Mouse (Mus musculus) embryonic facial prominence, embryonic 12.5 days (tissue): ENCODE results near the gene Tmf1. TPM values are rescaled to one million over a fixed set of nuclear protein-coding genes. Genes with fewer than 3 reads are reported as not detected.

Experiments used
- ATAC-seq: fragments of 200-750 bp; cut with Nextera tagmentation; 2 replicates; pipeline ENCODE4 v1.8.0; 2017; ENCODE audit not compliant: insufficient number of reproducible peaks, insufficient read depth, low FRiP score, low TSS enrichment
- H3K27ac ChIP-seq: fragments of 300-500 bp; sonication (generic); 2 replicates; pipeline ENCODE4 v1.5.1; 2016; ENCODE audit warnings: mild to moderate bottlenecking
- H3K27me3 ChIP-seq: fragments of 300-500 bp; sonication (generic); 2 replicates; pipeline ENCODE4 v1.6.1; 2016; ENCODE audit warnings: mild to moderate bottlenecking, moderate library complexity
- H3K36me3 ChIP-seq: fragments of 300-500 bp; sonication (generic); 2 replicates; pipeline ENCODE4 v1.6.1; 2016; ENCODE audit warnings: mild to moderate bottlenecking
- H3K4me1 ChIP-seq: fragments of 300-500 bp; sonication (generic); 2 replicates; pipeline ENCODE4 v1.6.1; 2016
- H3K4me2 ChIP-seq: fragments of 300-500 bp; sonication (generic); replicated peaks from 2 replicates; pipeline ENCODE4 v1.6.1; 2016; ENCODE audit warnings: mild to moderate bottlenecking, moderate library complexity
- H3K4me3 ChIP-seq: fragments of 300-500 bp; sonication (generic); 2 replicates; pipeline ENCODE4 v1.5.1; 2016; ENCODE audit warnings: mild to moderate bottlenecking
- H3K9ac ChIP-seq: fragments of 300-500 bp; sonication (generic); 2 replicates; pipeline ENCODE4 v1.6.1; 2016; ENCODE audit warnings: mild to moderate bottlenecking, moderate library complexity
- H3K9me3 ChIP-seq: fragments of 300-500 bp; sonication (generic); 2 replicates; pipeline ENCODE4 v1.6.1; 2016; ENCODE audit warnings: mild to moderate bottlenecking, moderate library complexity
- WGBS: fragments of 180-500 bp; shearing (Covaris S2); methylation state at CpG from one replicate; pipeline ENCODE4 v1.1.7; 2016; 5-methylcytosine and 5-hydroxymethylcytosine counted together
- polyA plus RNA-seq: library from polyadenylated mRNA; unstranded; fragments of >200 nt; fragmentation: Nextera tagmentation; extraction: Ambion mirVana; gene quantifications from 2 replicates; pipeline ENCODE4 v1.2.1, GENCODE M21; 2016

Tmf1 gene
- polyA plus RNA-seq, 1 experiment from 2014 or later: 35.7 TPM

DNA sequence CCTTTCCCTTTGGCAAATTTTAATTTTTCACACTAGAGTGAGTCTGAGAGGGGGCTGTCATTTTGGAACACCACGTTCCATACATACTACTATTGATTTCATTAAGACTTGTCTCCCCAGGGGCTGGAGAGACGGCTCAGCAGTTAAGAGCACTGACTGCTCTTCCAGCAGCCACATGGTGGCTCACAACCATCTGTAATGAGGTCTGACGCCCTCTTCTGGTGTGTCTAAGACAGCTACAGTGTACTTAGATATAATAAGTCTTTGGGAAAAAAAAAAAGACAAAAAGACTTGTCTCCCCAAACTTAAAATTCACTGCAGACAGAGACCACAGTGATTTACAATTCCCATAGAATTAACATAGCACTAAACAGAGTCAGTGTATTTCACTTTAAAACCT lies 21.5 kb upstream of the Tmf1 start:
- WGBS: 44% methylated on average over 3 of the region's 3 CpGs
- H3K9me3 ChIP-seq: no peaks in the 10 kb centered on the region
- ATAC-seq: no peak
- peaks cover 12% of the 10 kb centered on the region; the same call in 1 of the 2 replicates for H3K4me1 ChIP-seq
- no peak overlapping the region for H3K27ac ChIP-seq
- no peak overlapping the region for H3K9ac ChIP-seq
- no peak overlapping the region for H3K4me3 ChIP-seq
- H3K27me3 ChIP-seq: no peaks in the 10 kb centered on the region
- no peak overlapping the region for H3K4me2 ChIP-seq
- H3K36me3 ChIP-seq: peaks cover 25% of the 10 kb centered on the region

DNA sequence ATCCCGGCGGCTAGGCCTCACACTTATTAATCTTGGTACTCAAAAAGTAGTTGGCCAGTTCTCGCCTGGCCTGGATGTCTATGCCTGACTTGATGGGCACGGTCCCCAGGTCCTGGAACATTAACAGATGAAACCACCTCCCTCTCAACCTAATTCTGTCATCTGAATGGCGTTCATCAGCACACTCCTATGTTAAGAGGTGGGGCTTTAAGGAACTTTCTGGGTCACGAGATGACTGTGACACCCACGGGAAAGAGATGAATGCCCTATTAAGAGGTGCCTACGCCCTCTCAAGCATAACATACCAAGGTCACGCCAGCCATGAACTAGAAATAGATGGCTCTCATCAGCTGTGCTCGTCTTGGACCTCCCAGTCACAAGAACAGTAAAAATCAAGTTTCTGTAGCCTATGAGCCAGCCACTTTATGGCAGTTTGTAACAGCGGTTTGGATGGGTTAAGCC lies 476 bp upstream of the Tmf1 start:
- Histone ChIP-seq H3K4me1 (peaks cover 10% of the 10 kb centered on the region; the same call in 1 of the 2 replicates), H3K4me2 (peak overlapping the region; percentile 60), H3K27me3 (no peaks in the 10 kb centered on the region), H3K9ac (peak overlapping the region; percentile 94), H3K9me3 (no peaks in the 10 kb centered on the region), H3K36me3 (peaks cover 26% of the 10 kb centered on the region), H3K27ac (peak overlapping the region; percentile 88), H3K4me3 (peak overlapping the region; percentile 97)
- no peak; the same call in 1 of the 2 replicates for ATAC-seq
- WGBS: 12% methylated on average over 11 of the region's 11 CpGs

DNA sequence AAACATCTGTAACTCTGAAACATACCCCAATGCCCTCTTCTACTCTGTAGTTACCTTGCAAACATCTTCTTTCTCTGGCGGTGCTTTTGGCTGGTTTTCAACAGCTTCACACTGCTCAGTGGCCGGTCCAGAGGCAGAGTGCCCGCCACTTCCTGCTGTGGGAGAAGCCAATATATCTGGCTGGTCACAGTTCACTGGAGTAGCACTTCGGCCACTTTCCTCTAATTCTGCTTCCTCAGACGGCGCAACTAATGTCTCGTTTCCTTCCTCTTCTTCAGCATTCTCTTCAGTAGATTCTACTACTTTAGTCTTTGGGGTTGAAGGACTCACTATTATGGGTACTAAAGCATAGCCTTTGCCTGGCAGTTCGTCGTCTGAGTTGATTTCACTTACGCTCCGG lies 3.2 kb downstream of the Tmf1 start:
- Histone ChIP-seq H3K27me3 (no peaks in the 10 kb centered on the region), H3K4me3 (no peak overlapping the region), H3K9ac (no peak overlapping the region), H3K27ac (no peak overlapping the region), H3K36me3 (peaks cover 37% of the 10 kb centered on the region), H3K4me2 (no peak overlapping the region), H3K4me1 (peaks cover 10% of the 10 kb centered on the region; the same call in 1 of the 2 replicates), H3K9me3 (no peaks in the 10 kb centered on the region)
- no peak for ATAC-seq
- WGBS: 76% methylated on average over 11 of the region's 11 CpGs

DNA sequence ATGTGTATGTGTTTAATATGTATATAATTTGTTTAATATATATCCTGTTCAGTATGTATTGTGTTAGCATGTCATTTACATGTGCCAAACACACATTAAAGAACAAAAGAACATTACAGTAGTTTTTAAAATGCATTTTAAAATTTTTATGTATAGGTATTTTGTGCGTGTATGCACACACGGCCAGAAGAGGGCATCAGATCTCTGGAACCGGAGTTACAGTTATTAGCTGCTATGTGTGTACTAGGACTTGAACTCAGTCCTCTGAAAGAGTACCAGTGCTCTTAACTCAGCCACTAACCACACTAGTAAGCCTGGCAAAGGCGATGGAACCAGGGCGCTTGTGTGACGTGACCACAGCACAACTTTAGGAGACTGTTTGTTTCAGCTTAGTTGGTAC lies 28.8 kb downstream of the Tmf1 start:
- ATAC-seq: no peak
- peaks cover 18% of the 10 kb centered on the region for H3K4me1 ChIP-seq
- 85% methylated on average over 6 of the region's 6 CpGs for WGBS

DNA sequence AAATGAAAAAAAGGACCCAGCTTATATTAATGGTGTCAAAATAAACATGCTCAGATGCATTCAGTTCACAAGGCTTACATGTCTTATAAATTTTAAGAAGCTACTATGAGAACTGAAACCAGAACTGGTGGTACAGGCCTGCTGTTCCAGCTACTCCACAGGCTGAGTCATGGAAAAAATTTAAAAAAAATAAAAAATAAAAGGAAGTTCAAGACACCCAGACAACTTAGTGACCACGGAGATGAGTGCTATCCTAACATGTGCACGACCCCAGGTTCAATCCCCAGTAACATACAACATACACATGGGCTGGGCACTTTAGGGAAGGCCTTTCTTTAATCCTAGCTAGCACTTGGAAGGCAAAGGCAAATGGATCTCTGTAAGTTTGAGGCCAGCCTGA lies 29.2 kb downstream of the Tmf1 start:
- Histone ChIP-seq H3K36me3 (0 out of 2 replicates have a peak, but pooled peaks cover 3% of the 10 kb centered on the region), H3K9me3 (no peaks in the 10 kb centered on the region), H3K27ac (no peak overlapping the region), H3K27me3 (no peaks in the 10 kb centered on the region), H3K4me1 (peaks cover 18% of the 10 kb centered on the region), H3K4me3 (no peak overlapping the region), H3K4me2 (no peak overlapping the region), H3K9ac (no peak overlapping the region)
- WGBS: 77% methylated on average over 2 of the region's 2 CpGs
- ATAC-seq: no peak

More for the DNA sequence above, 28.8 kb downstream of the Tmf1 start:
- H3K27me3 ChIP-seq: no peaks in the 10 kb centered on the region
- no peak overlapping the region for H3K27ac ChIP-seq
- H3K4me2 ChIP-seq: no peak overlapping the region
- 0 out of 2 replicates have a peak, but pooled peaks cover 3% of the 10 kb centered on the region for H3K36me3 ChIP-seq
- H3K9ac ChIP-seq: no peak overlapping the region
- no peaks in the 10 kb centered on the region for H3K9me3 ChIP-seq
- no peak overlapping the region for H3K4me3 ChIP-seq

DNA sequence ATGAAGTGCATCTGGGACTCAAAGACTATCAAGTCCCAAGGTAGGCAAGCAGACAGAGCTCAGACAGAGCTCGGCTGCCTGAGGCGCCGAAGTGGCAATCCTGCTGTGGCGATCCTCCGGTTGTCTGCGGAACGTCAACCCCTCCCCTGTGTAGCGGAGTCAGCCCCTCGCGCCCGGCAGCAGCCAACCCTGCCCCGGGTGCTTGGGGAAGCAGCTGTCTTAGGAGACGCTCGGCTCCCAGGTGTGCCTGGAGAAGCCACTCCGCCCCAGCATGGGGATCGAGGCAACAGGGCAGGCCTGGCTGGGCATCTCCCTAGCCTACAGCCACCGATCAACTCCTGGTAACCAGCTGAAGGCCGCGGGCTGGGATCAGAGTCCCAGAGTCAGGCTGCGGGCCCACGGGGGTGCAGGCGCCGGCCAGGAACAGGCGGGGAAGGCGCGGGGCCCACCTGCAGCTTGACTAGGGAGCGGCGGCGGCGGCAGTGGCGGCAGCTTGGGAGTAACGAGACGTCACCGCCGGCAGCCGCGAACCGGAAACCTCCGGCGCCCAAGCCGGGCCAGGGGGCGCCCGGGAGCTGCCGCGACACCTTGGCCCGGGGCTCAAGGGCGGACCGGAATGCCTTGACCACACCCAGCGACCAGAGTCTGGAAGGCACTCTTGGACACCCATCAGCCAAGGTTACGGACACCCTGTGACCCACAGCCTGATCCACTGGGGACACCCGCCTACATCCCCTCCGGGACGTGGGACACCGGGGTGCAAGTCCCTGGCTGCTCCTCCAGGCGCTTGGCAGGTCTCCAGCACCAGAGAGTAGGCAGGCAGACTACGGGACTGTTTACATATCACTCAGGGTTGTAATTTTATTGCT lies 30.3 kb downstream of the Tmf1 start, which contains the start of gene Eogt:
Gene Eogt, minus strand, starts transcription at position 800 of the 869 bp plus-strand sequence.
- Histone ChIP-seq H3K4me2 (peak within 1 kb of the TSS; percentile 87), H3K36me3 (0 out of 2 replicates have a peak, but pooled peaks cover 2% of the 10 kb centered on the region)
- WGBS: under 1% methylated on average over 55 of the region's 56 CpGs

DNA sequence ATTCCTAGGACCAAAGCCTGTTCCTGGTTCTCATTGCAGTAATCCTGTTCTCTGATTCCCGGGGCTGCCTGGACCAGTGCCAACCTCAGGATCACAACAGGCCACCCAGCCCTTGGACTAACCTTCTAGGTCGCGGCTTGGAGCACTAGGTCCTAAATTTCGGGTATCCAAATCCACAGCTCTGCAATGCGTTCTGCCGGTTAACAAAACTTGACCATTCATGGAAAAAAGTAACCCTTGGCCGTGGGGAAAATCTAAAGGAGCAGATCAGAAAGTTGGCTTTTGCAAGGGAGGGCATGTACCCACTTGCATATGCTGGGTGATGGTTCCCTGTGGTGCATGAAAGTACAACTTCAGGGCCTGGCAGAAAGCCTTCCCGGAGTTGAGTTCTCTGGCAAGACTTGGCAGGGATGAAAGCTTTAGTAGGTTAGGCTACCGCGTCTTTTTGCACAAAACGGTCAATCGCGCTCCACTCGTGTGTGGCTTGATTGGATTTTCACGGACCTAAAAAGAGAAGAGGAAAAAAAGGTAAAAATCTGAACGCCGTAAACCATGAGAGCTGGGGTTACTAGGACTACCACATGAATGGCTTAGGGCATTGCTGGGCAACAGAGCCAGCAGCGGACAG lies 31.1 kb downstream of the Tmf1 start:
- Histone ChIP-seq H3K27me3 (no peaks in the 10 kb centered on the region), H3K27ac (peak overlapping the region; percentile 14; the same call in 1 of the 2 replicates), H3K4me2 (peak overlapping the region; percentile 87), H3K36me3 (no peaks in the 10 kb centered on the region), H3K4me3 (peak overlapping the region; percentile 56), H3K4me1 (peaks cover 18% of the 10 kb centered on the region), H3K9ac (peak overlapping the region; percentile 64; the same call in 1 of the 2 replicates), H3K9me3 (no peaks in the 10 kb centered on the region)
- no peak for ATAC-seq
- WGBS: 14% methylated on average over 18 of the region's 18 CpGs

More for the DNA sequence above, 30.3 kb downstream of the Tmf1 start, which contains the start of gene Eogt:
- Histone ChIP-seq H3K27me3 (no peaks in the 10 kb centered on the region), H3K4me3 (peak within 1 kb of the TSS; percentile 56), H3K9me3 (no peaks in the 10 kb centered on the region), H3K4me1 (peaks cover 18% of the 10 kb centered on the region), H3K9ac (peak within 1 kb of the TSS; percentile 64), H3K27ac (peak within 1 kb of the TSS; percentile 14; the same call in 1 of the 2 replicates)
- ATAC-seq: peak; percentile 58; the same call in 1 of the 2 replicates

DNA sequence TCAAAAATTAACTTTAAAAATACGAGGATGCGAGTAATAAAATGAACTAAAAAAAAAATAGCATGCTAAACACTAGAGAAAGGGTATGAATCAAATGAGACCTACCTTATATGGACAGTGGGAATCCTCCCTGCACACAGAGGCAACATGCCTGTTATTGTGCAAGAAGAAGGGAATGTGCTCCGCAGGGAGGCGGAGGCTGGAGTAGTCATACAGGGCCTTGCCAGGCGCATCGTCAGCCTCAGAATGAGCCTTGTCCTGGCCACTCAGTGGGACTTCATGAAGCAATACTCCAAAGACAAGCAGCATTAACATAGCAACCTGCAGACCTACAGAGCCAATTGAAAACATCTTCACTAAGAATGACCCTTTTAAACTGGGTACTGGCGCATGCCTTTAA lies 33.8 kb downstream of the Tmf1 start:
- Histone ChIP-seq H3K9me3 (no peaks in the 10 kb centered on the region), H3K27ac (no peak overlapping the region), H3K27me3 (no peaks in the 10 kb centered on the region), H3K9ac (no peak overlapping the region), H3K4me2 (no peak overlapping the region), H3K36me3 (0 out of 2 replicates have a peak, but pooled peaks cover under 1% of the 10 kb centered on the region), H3K4me1 (peaks cover 18% of the 10 kb centered on the region), H3K4me3 (no peak overlapping the region)
- WGBS: 95% methylated on average over 7 of the region's 7 CpGs
- no peak for ATAC-seq

DNA sequence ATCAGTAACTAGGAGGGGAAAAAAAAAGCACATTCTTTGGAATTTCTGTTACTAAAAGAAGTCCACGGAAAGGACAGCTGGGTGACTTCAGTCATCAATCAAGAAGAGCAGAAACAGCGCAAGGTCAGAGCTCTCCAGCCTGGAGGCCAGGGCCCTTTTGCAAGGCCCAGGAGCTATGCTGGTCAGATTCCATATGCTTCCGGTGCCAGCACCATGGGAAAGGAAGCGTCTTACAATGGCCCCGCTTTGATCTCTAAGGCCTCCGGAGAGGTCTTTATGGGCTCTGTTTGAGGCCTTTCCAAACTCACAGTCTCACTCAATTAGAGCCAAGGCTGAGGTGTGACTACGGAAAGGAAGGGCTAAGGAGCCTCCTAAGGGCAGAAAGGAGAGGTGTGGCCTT lies 34.6 kb downstream of the Tmf1 start:
- ATAC-seq: no peak
- Histone ChIP-seq H3K27me3 (no peaks in the 10 kb centered on the region), H3K4me1 (peaks cover 17% of the 10 kb centered on the region), H3K27ac (0 out of 2 replicates have a peak overlapping the region, but pooled peaks have one; percentile 17), H3K9me3 (no peaks in the 10 kb centered on the region), H3K9ac (no peak overlapping the region), H3K36me3 (peaks cover 6% of the 10 kb centered on the region; the same call in 1 of the 2 replicates), H3K4me3 (no peak overlapping the region), H3K4me2 (no peak overlapping the region)
- 32% methylated on average over 7 of the region's 7 CpGs for WGBS

DNA sequence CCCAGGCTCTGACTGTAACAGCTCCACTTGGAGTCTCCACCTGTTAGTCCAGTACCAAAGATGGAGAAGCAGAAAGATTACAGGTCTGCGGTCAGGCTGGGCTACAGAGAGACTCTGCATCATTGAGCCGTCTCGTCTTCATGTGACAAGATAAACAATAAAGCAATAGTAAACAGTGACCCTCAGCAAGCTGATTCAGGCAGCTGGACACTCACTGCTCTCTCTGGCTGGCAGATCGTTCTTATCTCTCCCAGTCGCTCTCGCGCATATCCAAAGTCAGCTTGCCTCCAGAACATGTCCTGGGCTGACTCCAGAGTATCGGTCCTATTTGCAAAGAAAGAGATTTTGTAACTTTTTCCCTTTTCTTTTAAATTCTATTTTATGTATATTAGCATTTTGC lies 36.3 kb downstream of the Tmf1 start:
- no peak overlapping the region for H3K9ac ChIP-seq
- WGBS: 90% methylated on average over 8 of the region's 8 CpGs
- H3K4me3 ChIP-seq: no peak overlapping the region
- H3K9me3 ChIP-seq: no peaks in the 10 kb centered on the region
- peaks cover 3% of the 10 kb centered on the region for H3K4me1 ChIP-seq
- no peak for ATAC-seq
- no peak overlapping the region for H3K27ac ChIP-seq
- no peaks in the 10 kb centered on the region for H3K27me3 ChIP-seq
- H3K36me3 ChIP-seq: peaks cover 6% of the 10 kb centered on the region; the same call in 1 of the 2 replicates
- H3K4me2 ChIP-seq: no peak overlapping the region

DNA sequence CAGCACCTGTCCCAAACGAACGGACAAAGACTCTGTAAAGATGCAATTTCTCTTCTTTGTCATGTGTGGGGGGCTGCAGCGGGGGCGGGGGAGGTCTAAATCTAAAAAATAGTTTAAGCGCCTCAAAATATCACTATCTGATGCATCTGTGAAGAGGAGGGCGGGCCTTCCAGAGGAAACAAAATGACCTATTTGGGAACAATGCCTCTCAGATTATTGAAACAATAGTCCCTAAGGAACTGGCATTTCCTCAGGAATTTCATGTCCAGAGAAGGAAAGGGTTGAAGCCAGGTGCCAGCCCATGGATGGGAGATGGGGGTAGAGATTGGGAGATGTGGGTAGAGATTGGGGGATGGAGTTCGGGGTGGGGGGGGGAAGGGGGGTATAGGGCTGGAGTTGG lies 37.1 kb downstream of the Tmf1 start:
- Histone ChIP-seq H3K36me3 (peaks cover 6% of the 10 kb centered on the region; the same call in 1 of the 2 replicates), H3K27me3 (no peaks in the 10 kb centered on the region), H3K4me1 (no peaks in the 10 kb centered on the region), H3K4me2 (no peak overlapping the region), H3K4me3 (no peak overlapping the region), H3K27ac (no peak overlapping the region), H3K9ac (no peak overlapping the region), H3K9me3 (no peaks in the 10 kb centered on the region)
- no peak for ATAC-seq
- WGBS: 87% methylated on average over 7 of the region's 7 CpGs
